Mouse (Mus musculus): ENCODE results near the gene Prkcb.
"Not testable (repeated sequence)": the region's sequence is repeated elsewhere in the genome, so short reads cannot be mapped to it uniquely, and the experiment has no call there.

Gene Prkcb

GRCm38 (mm10) chr7:122288605-122289242 lies at the start of gene Prkcb:
Prkcb (plus strand) TSS chr7:122288751.
- DNase-seq (ENCODE audit: low read depth, low spot score), result peak; percentile 64

DNA sequence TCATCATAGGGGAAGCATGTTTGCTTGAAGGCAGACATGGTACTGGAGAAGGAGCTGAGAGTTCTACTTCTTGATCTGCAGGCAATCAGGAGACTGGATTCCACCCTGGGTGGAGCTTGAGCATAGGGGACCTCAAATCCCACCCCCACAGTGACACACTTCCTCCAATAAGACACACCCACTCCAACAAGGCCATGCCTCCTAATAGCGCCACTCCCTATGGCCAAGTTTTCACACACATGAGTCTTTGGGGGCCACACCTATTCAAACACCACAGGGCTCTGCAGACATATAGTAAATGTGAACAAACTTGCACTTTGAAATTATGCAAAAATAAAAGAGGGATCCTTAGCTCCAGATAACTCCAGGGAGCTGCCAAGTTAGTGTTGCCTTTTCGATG lies 49.6 kb upstream of the Prkcb start:
- DNase-seq (ENCODE audit: low read depth, low spot score), result no peak

DNA sequence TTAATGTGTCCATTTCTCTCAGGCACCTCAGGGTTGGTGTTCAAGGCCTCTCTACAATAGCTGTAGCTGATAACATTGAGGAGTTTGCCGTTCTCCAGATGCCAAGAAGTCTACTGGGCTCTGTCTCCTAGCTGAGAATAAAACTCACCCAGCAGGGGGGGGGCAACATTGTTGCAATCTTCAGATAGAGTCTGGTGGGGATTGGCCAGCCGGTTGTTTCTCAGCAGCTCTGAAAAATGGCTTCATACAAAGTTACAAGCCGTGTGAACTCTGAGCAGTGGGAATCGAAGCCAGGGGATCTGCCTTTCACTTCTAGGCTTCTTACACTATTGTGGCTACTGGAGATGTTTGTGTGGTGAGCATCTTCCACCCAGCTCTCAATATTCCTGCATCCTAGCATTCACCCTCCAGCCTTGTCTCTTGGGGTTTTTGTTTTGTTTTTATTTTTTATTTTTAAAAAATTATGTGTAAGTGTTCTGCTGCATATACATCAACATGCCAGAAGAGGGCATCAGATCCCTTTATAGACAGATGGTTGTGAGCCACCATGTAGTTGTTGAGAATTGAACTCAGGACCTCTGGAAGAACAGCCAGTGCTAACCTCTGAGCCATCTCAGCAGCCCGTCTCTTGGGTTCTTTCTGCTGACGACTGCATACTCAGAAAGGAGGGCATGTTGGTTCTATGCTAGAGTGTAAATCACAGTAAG lies 48.0 kb upstream of the Prkcb start:
- no peak for DNase-seq (ENCODE audit: low read depth, low spot score)

- DNase-seq (ENCODE audit: low read depth, low spot score), result peak; percentile 14
Observed at GRCm38 (mm10) chr7:122242260-122242659, 46.3 kb upstream of the Prkcb start.

GRCm38 (mm10) chr7:122242744-122243143 lies 45.8 kb upstream of the Prkcb start:
- DNase-seq (ENCODE audit: low read depth, low spot score), result not testable (repeated sequence)

DNA sequence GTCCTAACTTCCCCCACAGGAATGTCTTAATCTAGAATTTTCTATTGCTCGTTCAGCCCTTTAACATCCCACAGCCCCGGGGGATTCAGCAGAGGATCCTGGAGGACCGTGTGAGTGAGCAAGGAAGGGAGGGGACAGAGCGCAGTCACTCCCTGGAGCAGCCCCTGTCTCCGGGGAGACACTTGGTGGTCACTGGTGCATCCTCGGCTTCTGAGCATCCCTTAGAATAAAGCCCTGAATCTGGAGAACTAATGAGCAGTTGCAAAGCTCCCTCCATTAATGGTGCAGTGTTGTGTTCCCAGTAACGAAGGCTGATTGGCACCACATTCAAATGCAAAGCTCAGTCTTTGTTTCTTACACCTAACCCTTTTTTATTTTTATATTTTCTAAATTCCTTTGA lies 44.4 kb upstream of the Prkcb start:
- DNase-seq (ENCODE audit: low read depth, low spot score), result peak; percentile 4

GRCm38 (mm10) chr7:122244584-122244983 lies 44.0 kb upstream of the Prkcb start:
- peak; percentile 1 for DNase-seq (ENCODE audit: low read depth, low spot score)

DNA sequence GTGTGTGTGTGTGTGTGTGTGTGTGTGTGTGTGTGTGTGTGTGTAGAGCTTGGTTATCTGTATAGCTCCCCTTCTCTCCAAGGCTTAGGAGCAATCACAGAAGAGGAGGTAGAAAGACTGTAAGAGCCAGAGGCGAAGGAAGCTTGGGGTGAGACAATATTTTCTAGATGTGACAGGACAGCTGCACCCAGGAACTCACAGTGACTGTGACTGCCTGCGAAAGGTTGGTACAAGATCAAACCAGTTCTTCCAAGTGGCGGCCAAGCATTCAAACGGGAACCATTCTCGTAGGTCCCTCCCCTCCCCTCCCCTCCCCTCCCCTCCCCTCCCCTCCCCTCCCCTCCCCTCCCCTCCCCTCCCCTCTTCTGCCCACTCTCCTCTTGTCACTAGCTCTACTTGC lies 42.6 kb upstream of the Prkcb start:
- no peak for DNase-seq (ENCODE audit: low read depth, low spot score)

DNA sequence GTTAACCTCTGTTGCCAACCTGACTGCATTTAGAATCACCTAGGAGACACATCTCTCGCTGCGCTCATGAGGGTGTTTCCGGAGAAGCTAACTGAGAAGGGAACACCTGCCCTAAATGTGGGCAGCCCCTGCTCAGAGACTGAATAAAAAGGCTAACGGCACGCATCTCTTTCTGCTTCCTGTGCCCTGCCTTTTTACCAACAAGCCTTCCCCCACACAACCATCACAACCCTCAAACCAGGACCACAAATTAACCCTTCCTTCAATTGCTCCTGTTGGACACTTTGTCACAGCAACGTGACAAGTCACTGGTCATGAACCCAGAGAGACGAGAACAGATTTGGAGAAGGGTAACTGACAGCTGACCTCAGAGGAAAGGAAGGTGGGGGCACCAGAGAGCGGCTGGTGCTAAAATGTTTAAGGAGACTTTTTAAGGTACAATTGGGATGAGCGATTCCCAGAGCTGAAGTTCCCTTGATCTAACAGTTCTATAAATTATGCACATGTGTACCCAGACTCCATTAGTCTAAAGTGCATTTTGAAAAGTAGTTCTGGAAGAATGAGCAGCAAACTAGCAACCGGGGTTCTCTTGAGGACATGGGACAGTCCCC lies 41.2 kb upstream of the Prkcb start:
- no peak for DNase-seq (ENCODE audit: low read depth, low spot score)

- DNase-seq (ENCODE audit: low read depth, low spot score), result no peak
Observed at GRCm38 (mm10) chr7:122249321-122249821, 39.2 kb upstream of the Prkcb start.

DNA sequence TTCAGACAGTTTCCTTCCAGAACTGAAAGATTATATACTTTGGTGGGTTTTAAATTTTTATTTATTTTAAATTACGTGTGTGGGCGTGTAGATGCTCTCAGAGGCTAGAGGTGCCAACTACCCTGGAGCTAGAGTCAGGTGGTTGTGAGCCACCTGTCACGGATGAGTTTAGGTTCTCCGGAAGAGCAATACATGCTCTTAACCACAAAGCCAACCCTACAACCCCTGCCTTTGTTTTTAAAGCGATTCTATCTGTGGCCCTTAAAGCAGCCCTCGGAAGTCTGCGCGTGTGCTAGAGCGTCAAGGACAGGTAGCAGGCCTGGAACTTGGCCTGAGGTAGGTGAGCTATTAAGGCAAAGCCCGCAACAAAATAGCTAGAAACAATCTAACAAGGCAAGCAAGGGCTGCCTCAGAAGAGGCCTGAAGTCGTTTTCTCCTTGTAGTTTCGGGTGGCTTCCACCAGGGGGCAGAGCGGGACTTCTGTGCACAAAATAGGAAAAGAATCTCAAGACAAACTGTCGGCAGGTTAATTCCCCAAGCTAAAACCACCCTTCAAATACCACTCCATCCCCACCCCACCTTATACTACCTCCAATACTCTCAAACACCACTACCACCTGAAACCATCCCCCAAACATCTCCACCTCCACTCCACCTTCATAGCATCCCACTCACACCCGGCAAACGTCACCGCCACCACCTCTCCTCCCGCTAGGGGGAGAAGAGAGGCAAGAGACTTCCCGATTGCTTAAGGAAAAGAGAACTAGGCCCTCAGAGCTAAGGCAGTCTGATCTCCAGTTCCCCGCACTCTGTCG lies 37.1 kb upstream of the Prkcb start:
- DNase-seq (ENCODE audit: low read depth, low spot score), result no peak

DNA sequence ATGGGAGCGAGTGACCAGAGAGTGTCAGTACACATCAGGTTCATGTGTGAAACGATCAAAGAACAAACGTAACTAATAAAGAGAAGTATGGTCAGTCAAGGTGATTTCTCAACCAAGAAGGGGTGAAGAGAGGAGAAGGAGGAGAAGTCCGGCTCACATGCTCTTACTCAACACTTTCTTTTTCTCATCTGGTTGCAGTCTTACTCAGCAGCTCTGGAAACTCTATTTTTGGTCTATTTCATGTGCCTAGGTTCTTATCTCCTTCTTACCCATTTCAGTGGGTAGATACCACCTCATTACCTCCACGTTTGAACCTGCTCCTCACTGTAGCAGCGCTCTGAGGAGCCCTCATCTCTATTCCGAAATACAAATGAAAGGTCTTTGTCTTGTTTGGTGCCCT lies 31.8 kb upstream of the Prkcb start:
- no peak for DNase-seq (ENCODE audit: low read depth, low spot score)

- DNase-seq (ENCODE audit: low read depth, low spot score), result no peak
Observed at GRCm38 (mm10) chr7:122258521-122258920, 30.0 kb upstream of the Prkcb start.

DNA sequence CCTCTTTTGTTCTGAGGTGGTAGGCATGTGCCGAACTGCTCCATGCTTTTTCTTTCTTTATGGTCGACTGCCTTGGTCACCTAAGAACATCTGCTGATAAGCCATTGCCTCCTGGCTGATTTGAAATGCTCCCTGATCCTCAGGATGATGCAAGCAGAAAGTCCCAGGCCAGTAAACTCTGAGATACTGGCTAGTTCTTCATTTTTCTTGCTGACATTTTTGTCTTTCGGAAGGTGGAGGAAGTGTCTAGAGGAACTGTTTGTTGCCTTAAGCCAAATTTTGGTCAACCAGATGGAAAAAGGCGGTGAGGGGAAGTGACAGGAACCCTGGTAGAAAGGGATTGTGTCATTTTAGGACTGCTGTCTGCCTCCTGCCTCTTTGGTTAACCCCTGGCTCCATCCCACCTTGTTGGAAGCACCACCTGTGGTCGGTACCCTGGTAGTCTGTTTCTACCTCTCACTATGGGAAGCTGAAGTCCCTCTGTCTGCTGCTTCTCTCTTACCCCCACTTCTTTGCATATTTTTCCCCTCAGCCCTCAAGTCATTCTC lies 28.4 kb upstream of the Prkcb start:
- no peak for DNase-seq (ENCODE audit: low read depth, low spot score)

DNA sequence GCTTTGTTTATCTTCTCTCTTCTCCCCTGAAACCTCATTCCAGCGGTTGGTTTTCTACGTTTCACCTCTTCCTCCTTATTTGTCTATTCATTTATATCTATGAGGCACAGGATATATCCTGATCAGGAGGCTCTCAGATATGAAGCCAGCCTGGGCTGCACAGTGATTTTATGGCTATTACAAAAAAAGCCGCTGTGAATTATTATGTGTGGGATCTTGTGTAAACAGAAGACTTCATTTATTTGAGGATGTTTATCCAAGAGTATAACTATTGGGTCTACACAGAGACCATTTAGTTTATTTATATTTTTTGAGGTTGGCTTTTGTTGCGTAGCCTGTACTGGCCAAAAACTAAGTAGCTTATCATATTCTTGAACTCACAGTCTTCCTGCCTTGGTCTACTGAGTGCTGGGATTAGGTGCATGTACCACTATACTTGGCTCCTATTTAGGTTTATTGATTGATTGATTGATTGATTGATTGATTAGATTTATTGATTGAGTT lies 19.5 kb upstream of the Prkcb start:
- DNase-seq (ENCODE audit: low read depth, low spot score), result no peak

GRCm38 (mm10) chr7:122272334-122272733 lies 16.2 kb upstream of the Prkcb start:
- DNase-seq (ENCODE audit: low read depth, low spot score), result no peak

DNA sequence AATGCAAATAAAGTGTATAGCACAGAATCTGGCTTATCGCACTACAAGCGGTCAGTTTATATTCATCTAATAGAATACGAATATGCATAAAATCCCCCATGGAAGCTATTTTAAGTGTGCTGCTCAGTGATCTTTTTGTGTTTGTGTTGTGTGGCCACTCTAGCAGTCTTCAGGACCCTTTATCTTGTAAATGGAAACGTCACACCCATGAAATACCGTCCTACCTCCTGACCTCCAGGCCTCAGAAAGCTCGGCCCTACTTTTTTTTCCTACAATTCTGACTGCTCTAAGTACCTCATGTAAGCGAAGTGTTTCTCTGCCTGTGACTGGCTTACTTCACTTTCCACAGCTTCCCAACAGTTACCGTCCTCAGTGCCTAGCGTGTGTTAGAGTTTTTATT lies 9.0 kb upstream of the Prkcb start:
- DNase-seq (ENCODE audit: low read depth, low spot score), result no peak

GRCm38 (mm10) chr7:122280334-122280733 lies 8.2 kb upstream of the Prkcb start:
- DNase-seq (ENCODE audit: low read depth, low spot score), result no peak

- DNase-seq (ENCODE audit: low read depth, low spot score), result no peak
Observed at GRCm38 (mm10) chr7:122282584-122282983, 6.0 kb upstream of the Prkcb start.

GRCm38 (mm10) chr7:122287217-122287616 lies 1.3 kb upstream of the Prkcb start:
- no peak for DNase-seq (ENCODE audit: low read depth, low spot score)

Measured in brain, embryonic 18.5 days (tissue).